Mouse (Mus musculus): Measurements from ENCODE around the gene Pdxdc1.

DNA sequence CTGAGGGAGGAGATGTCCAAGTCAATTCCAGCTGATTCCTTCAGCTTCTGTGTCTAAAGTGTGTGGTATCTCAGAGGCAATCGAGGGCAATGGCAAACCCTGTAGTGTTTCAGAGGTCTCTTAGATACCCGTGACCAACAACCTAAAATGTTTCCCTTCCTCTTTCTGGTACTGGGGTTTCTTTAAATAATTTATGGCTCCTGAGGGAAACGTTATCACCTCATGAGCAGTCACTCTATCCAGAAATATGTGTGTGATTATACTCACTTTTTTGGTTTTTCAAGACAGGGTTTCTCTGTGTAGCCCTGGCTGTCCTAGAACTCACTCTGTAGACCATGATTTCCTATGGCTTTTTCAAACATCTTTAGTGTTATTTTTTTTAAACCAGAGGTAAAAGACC is 4.4 kb upstream of the Pdxdc1 start:
- TF ChIP-seq CTCF (IDR thresholded peaks at IDR 0.05; ENCODE audit: low read depth, low read length) (no peak), POLR2A (IDR thresholded peaks at IDR 0.05; ENCODE audit: borderline replicate concordance, low read depth, low read length) (no peak)

Measured in bone marrow macrophage, adult 2 months (primary cell).